Mouse (Mus musculus) neural tube, embryonic 11.5 days (tissue): Measurements from ENCODE around the gene Tbc1d14. TPM values are rescaled to one million over a fixed set of nuclear protein-coding genes. Genes with fewer than 3 reads are reported as not detected.

Experiments used
- ATAC-seq: fragments of 200-750 bp; cut with Nextera tagmentation; 2 replicates; pipeline ENCODE4 v1.8.0; 2017; ENCODE audit warnings: moderate number of reproducible peaks, mild to moderate bottlenecking, moderate TSS enrichment, moderate library complexity; ENCODE audit not compliant: insufficient read depth, low FRiP score, low TSS enrichment
- DNase-seq: peaks from one replicate; pipeline ENCODE4 v3.0.0-alpha.2; 2015; ENCODE audit warnings: low spot score
- H3K27ac ChIP-seq: fragments of 300-500 bp; sonication (generic); 2 replicates; pipeline ENCODE4 v1.5.1; 2014; ENCODE audit warnings: low read depth, mild to moderate bottlenecking, low read length
- H3K27me3 ChIP-seq: fragments of 300-500 bp; sonication (generic); 2 replicates; pipeline ENCODE4 v1.6.1; 2014; ENCODE audit warnings: mild to moderate bottlenecking, low read length, mixed read lengths; ENCODE audit not compliant: control insufficient read depth, insufficient read depth
- H3K36me3 ChIP-seq: fragments of 300-500 bp; sonication (generic); 2 replicates; pipeline ENCODE4 v1.6.1; 2014; ENCODE audit warnings: mild to moderate bottlenecking, low read length, moderate library complexity, mixed read lengths; ENCODE audit not compliant: control insufficient read depth, insufficient read depth
- H3K4me1 ChIP-seq: fragments of 300-500 bp; sonication (generic); 2 replicates; pipeline ENCODE4 v1.6.1; 2014; ENCODE audit warnings: low read length, mixed read lengths; ENCODE audit not compliant: control insufficient read depth, insufficient read depth
- H3K4me2 ChIP-seq: fragments of 300-500 bp; sonication (generic); 2 replicates; pipeline ENCODE4 v1.6.1; 2014; ENCODE audit warnings: low read depth, mild to moderate bottlenecking, moderate library complexity
- H3K4me3 ChIP-seq: fragments of 300-500 bp; sonication (generic); 2 replicates; pipeline ENCODE4 v1.5.1; 2014; ENCODE audit warnings: low read depth, low read length
- H3K9ac ChIP-seq: fragments of 300-500 bp; sonication (generic); 2 replicates; pipeline ENCODE4 v1.6.1; 2014; ENCODE audit warnings: mild to moderate bottlenecking, low read length
- H3K9me3 ChIP-seq: fragments of 300-500 bp; sonication (generic); 2 replicates; pipeline ENCODE4 v1.6.1; 2016; ENCODE audit warnings: low read length; ENCODE audit not compliant: control insufficient read depth
- WGBS: fragments of 180-500 bp; shearing (Covaris S2); extraction: QIAGEN DNeasy Blood & Tissue Kit; methylation state at CpG from one replicate; pipeline ENCODE4 v1.1.7; 2014; 5-methylcytosine and 5-hydroxymethylcytosine counted together
- polyA plus RNA-seq: library from polyadenylated mRNA; unstranded; fragments of >200 nt; fragmentation: Nextera tagmentation; extraction: Ambion mirVana; gene quantifications from 2 replicates; pipeline ENCODE4 v1.2.1, GENCODE M21; 2014

The Tbc1d14 gene
- polyA plus RNA-seq, 1 experiment from 2014 or later = 47.8 TPM

- H3K27me3 ChIP-seq = no peaks in the 10 kb centered on the region
- H3K4me2 ChIP-seq = no peak overlapping the region
- H3K36me3 ChIP-seq = no peaks in the 10 kb centered on the region
- WGBS = 30% methylated on average over 5 of the region's 5 CpGs
- H3K9ac ChIP-seq = no peak overlapping the region
- DNase-seq (no peak), ATAC-seq (no peak)
- peaks cover 8% of the 10 kb centered on the region for H3K4me1 ChIP-seq
- H3K27ac ChIP-seq = no peak overlapping the region
- no peaks in the 10 kb centered on the region for H3K9me3 ChIP-seq
- no peak overlapping the region for H3K4me3 ChIP-seq
These were observed 129.7 kb downstream of the Tbc1d14 start for GRCm38 (mm10) chr5:36463391-36463790.

DNA sequence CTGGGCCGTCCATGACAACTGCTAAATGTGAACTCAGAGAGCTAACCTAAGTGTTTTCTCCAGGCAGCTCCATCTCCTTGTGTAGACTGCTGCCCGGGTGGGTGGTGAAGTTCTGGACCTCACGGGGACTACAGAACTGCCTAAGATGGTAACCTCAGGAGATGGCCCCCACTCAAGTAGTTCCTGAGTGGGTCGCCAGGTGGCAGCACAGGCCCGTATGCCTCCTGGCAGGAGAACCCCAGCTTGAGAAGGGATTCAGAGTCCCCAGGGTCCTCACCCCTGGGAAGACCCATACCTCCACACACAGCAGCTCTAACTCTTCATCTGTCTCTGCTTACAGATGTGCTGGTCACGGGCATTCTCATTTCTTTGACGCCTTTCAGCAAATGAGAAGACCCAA is 130.3 kb downstream of the Tbc1d14 start:
- H3K4me3 ChIP-seq = no peak overlapping the region
- whole genome bisulfite sequencing = 22% methylated on average over 7 of the region's 7 CpGs
- H3K36me3 ChIP-seq = no peaks in the 10 kb centered on the region
- no peak overlapping the region for H3K4me2 ChIP-seq
- H3K4me1 ChIP-seq = peaks cover 8% of the 10 kb centered on the region
- no peak overlapping the region for H3K27ac ChIP-seq
- H3K27me3 ChIP-seq = no peaks in the 10 kb centered on the region
- ATAC-seq (no peak), DNase-seq (peak; percentile 78)
- H3K9me3 ChIP-seq = no peaks in the 10 kb centered on the region
- H3K9ac ChIP-seq = no peak overlapping the region

DNA sequence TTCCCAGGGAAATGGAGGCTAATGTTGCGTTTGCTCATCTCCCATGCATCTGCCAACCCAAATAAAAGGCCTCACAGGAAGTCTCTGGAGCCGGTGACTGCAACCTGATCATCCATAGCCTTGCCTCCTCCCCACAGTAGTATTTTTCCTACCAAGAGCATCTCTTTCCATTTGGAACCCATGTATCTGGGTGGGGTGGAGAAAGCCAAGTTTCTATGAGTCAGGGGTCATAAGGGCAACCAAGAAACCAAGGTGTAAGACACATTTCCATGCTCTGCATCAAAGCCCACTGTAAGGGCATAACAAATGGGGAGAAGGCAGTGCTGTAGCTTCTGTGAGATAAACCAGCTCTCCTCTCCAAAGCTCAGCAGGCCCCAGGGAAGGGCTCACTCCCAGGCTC is 131.8 kb downstream of the Tbc1d14 start:
- ATAC-seq (no peak), DNase-seq (no peak)
- no peak overlapping the region for H3K9ac ChIP-seq
- no peak overlapping the region for H3K4me3 ChIP-seq
- H3K27ac ChIP-seq = no peak overlapping the region
- H3K27me3 ChIP-seq = no peaks in the 10 kb centered on the region
- H3K9me3 ChIP-seq = no peaks in the 10 kb centered on the region
- no peak overlapping the region for H3K4me2 ChIP-seq
- H3K36me3 ChIP-seq = no peaks in the 10 kb centered on the region
- WGBS = 73% methylated on average over 2 of the region's 2 CpGs
- peaks cover 8% of the 10 kb centered on the region for H3K4me1 ChIP-seq

GRCm38 (mm10) chr5:36460712-36461111 is 132.4 kb downstream of the Tbc1d14 start:
- WGBS = 92% methylated on average over 2 of the region's 2 CpGs
- Histone ChIP-seq H3K9me3 (no peaks in the 10 kb centered on the region), H3K4me1 (peaks cover 3% of the 10 kb centered on the region), H3K9ac (no peak overlapping the region), H3K4me2 (no peak overlapping the region), H3K36me3 (no peaks in the 10 kb centered on the region), H3K4me3 (no peak overlapping the region), H3K27me3 (no peaks in the 10 kb centered on the region), H3K27ac (no peak overlapping the region)
- ATAC-seq (no peak), DNase-seq (no peak)

GRCm38 (mm10) chr5:36458926-36459325 is 134.2 kb downstream of the Tbc1d14 start:
- Histone ChIP-seq H3K27me3 (no peaks in the 10 kb centered on the region), H3K4me2 (no peak overlapping the region), H3K4me3 (no peak overlapping the region), H3K9ac (no peak overlapping the region), H3K27ac (no peak overlapping the region), H3K36me3 (no peaks in the 10 kb centered on the region), H3K4me1 (no peaks in the 10 kb centered on the region), H3K9me3 (no peaks in the 10 kb centered on the region)
- ATAC-seq (no peak), DNase-seq (peak; percentile 24)
- 18% methylated on average over 4 of the region's 4 CpGs for WGBS

DNA sequence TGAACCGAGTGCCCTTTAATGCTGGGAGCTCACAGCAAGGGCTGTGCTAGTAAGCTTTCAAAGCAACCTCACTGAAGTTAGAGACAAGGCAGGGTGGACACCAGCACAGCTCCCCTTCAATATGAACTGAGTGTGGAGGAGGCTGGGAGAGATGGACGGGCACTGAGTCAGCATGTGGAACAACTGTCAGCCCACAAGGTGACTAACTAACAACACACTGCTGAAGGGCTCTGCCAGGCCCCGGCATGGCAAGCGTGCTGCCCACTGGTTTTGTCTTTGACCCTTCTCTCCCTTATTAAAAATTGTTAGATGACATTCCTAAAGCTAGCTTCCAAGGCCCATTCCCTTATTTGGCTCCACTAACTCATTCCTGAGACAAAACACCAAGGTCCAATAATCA is 135.4 kb downstream of the Tbc1d14 start:
- WGBS = 86% methylated on average over 4 of the region's 4 CpGs
- Histone ChIP-seq H3K4me3 (no peak overlapping the region), H3K9ac (no peak overlapping the region), H3K4me1 (no peaks in the 10 kb centered on the region), H3K27me3 (no peaks in the 10 kb centered on the region), H3K36me3 (no peaks in the 10 kb centered on the region), H3K27ac (no peak overlapping the region), H3K4me2 (no peak overlapping the region), H3K9me3 (no peaks in the 10 kb centered on the region)
- DNase-seq = no peak
- no peak for ATAC-seq

- DNase-seq (no peak), ATAC-seq (no peak)
- H3K9ac ChIP-seq = no peak overlapping the region
- no peaks in the 10 kb centered on the region for H3K9me3 ChIP-seq
- no peaks in the 10 kb centered on the region for H3K36me3 ChIP-seq
- H3K4me3 ChIP-seq = no peak overlapping the region
- no peak overlapping the region for H3K4me2 ChIP-seq
- WGBS = 85% methylated on average over 6 of the region's 6 CpGs
- H3K4me1 ChIP-seq = no peaks in the 10 kb centered on the region
- H3K27ac ChIP-seq = no peak overlapping the region
- H3K27me3 ChIP-seq = no peaks in the 10 kb centered on the region
These were observed 140.3 kb downstream of the Tbc1d14 start for GRCm38 (mm10) chr5:36452821-36453220.

DNA sequence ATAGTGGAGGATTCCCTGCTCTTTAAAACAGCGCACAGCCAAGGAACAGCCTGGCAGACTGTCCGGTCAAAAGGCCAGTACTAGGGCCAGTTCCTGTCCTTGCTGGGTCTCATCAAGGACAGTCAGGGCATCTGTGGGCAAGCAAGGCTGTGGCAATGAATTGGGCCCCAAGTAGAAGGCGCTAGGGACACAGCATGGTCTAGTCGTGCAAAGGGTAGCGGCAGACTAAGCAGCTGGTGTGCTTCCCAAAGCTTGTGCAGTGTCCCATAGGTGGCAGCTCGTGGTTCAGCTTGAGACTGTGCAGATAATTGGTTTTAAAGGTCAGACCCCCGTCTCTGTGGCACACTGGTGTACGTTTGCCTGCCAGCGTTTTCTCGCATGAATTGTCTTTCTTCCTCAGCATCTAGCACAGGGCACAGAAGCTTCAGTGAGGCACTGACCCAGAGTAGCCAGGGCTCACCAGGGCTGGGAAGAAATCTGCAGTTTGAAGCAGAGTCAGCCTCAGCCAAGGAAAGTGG is 141.1 kb downstream of the Tbc1d14 start:
- Histone ChIP-seq H3K4me3 (no peak overlapping the region), H3K27ac (no peak overlapping the region), H3K27me3 (no peaks in the 10 kb centered on the region), H3K9me3 (no peaks in the 10 kb centered on the region), H3K4me2 (no peak overlapping the region), H3K9ac (no peak overlapping the region), H3K4me1 (no peaks in the 10 kb centered on the region), H3K36me3 (no peaks in the 10 kb centered on the region)
- no peak for DNase-seq
- 75% methylated on average over 10 of the region's 10 CpGs for WGBS
- no peak for ATAC-seq

DNA sequence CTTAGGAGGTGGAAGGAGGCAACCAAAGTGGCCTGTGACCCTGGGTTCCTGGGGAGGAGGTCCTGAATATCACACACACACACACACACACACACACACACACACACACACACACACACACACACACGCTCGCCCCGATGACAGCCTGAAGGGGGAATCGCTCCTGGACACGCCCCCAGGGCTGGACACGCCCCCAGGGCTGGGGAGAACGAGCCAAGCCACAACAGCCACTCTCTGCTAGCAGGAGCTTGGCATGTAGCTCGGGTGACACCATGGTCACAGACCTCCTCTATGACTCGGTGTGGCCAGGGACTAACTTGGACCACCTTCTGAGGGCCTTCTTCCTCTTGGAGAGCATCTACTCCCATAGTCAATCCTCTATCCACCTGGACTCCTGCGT is 142.0 kb downstream of the Tbc1d14 start:
- H3K36me3 ChIP-seq = no peaks in the 10 kb centered on the region
- H3K9me3 ChIP-seq = no peaks in the 10 kb centered on the region
- peak; percentile 30 for DNase-seq
- H3K4me3 ChIP-seq = no peak overlapping the region
- H3K27ac ChIP-seq = no peak overlapping the region
- H3K4me1 ChIP-seq = no peaks in the 10 kb centered on the region
- WGBS = 16% methylated on average over 10 of the region's 10 CpGs
- H3K4me2 ChIP-seq = no peak overlapping the region
- no peak overlapping the region for H3K9ac ChIP-seq
- no peaks in the 10 kb centered on the region for H3K27me3 ChIP-seq
- no peak for ATAC-seq
